Mouse (Mus musculus) kidney, adult 2 months (tissue): ENCODE results near the gene Zkscan17. TPM values are rescaled to one million over a fixed set of nuclear protein-coding genes. Genes with fewer than 3 reads are reported as not detected.

ENCODE experiments used
- DNase-seq: peaks from one replicate; pipeline ENCODE4 v3.0.0; 2021
- H3K27ac ChIP-seq: fragments of 200-500 bp; 2 replicates; pipeline ENCODE4 v1.5.1; 2012; ENCODE audit warnings: low read depth, low read length, control low read depth, inconsistent platforms; ENCODE audit not compliant: insufficient read depth
- H3K27me3 ChIP-seq: fragments of 200-500 bp; replicated peaks from 2 replicates; pipeline ENCODE4 v1.6.1; 2012; ENCODE audit warnings: mild to moderate bottlenecking, moderate library complexity, low read length, inconsistent platforms; ENCODE audit not compliant: control insufficient read depth, insufficient read depth
- H3K36me3 ChIP-seq: fragments of 200-500 bp; 2 replicates; pipeline ENCODE4 v1.6.1; 2012; ENCODE audit warnings: mild to moderate bottlenecking, moderate library complexity, low read length, inconsistent platforms; ENCODE audit not compliant: control insufficient read depth, insufficient read depth
- H3K4me1 ChIP-seq: fragments of 200-500 bp; 2 replicates; pipeline ENCODE4 v1.6.1; 2011; ENCODE audit warnings: low read length; ENCODE audit not compliant: control insufficient read depth, insufficient read depth
- H3K4me3 ChIP-seq: fragments of 200-500 bp; 2 replicates; pipeline ENCODE4 v1.5.1; 2011; ENCODE audit warnings: mild to moderate bottlenecking, low read depth, low read length, control low read depth; ENCODE audit not compliant: insufficient read depth
- CTCF ChIP-seq: fragments of 200-500 bp; conservative IDR thresholded peaks from 2 replicates; pipeline ENCODE4 v1.5.1; 2011; ENCODE audit warnings: low read depth, mild to moderate bottlenecking, control low read depth, low read length, moderate library complexity, mixed read lengths; ENCODE audit not compliant: insufficient read depth, insufficient read length
- POLR2A ChIP-seq: fragments of 200-500 bp; IDR thresholded peaks from one replicate; pipeline ENCODE4 v1.6.1; 2011; ENCODE audit warnings: low read depth, low read length, control low read depth
- WGBS: fragments of 180-500 bp; shearing (Covaris S2); methylation state at CpG from one replicate; pipeline ENCODE4 v1.1.7; 2018; 5-methylcytosine and 5-hydroxymethylcytosine counted together
- polyA plus RNA-seq: library from polyadenylated mRNA; depleted of rRNA; stranded (reverse); fragments of >200 nt; gene quantifications from 2 replicates; pipeline ENCODE4 v1.2.3, GENCODE M21; 2012

Zkscan17 gene
- polyA plus RNA-seq, 1 experiment: 12.7 TPM

- no peaks in the 10 kb centered on the region for H3K27me3 ChIP-seq
- H3K4me3 ChIP-seq: peak overlapping the region; percentile 87
- 2% methylated on average over 14 of the region's 14 CpGs for WGBS
- no peak for DNase-seq
- TF ChIP-seq POLR2A: no peak
- TF ChIP-seq CTCF: no peak
- 0 out of 2 replicates have a peak overlapping the region, but pooled peaks have one; percentile 1 for H3K27ac ChIP-seq
- no peaks in the 10 kb centered on the region; the same call in 1 of the 2 replicates for H3K4me1 ChIP-seq
- peaks cover 2% of the 10 kb centered on the region for H3K36me3 ChIP-seq
Measured at GRCm38 (mm10) chr11:59506713-59507074, 19.9 kb downstream of the Zkscan17 start.

GRCm38 (mm10) chr11:59505839-59506712 lies 20.5 kb downstream of the Zkscan17 start:
- WGBS: under 1% methylated on average over 71 of the region's 71 CpGs
- peak; percentile 44 for TF ChIP-seq POLR2A
- no peak for TF ChIP-seq CTCF
- Histone ChIP-seq H3K4me3 (peak overlapping the region; percentile 87), H3K36me3 (peaks cover 2% of the 10 kb centered on the region), H3K4me1 (no peaks in the 10 kb centered on the region; the same call in 1 of the 2 replicates), H3K27ac (peak overlapping the region; percentile 51), H3K27me3 (no peaks in the 10 kb centered on the region)
- DNase-seq: peak; percentile 93

GRCm38 (mm10) chr11:59505351-59505838 lies 21.2 kb downstream of the Zkscan17 start:
- TF ChIP-seq POLR2A (no peak), CTCF (no peak)
- no peaks in the 10 kb centered on the region for H3K27me3 ChIP-seq
- DNase-seq: peak; percentile 75
- 1% methylated on average over 21 of the region's 21 CpGs for WGBS
- H3K36me3 ChIP-seq: peaks cover 2% of the 10 kb centered on the region
- H3K27ac ChIP-seq: peak overlapping the region; percentile 51
- H3K4me3 ChIP-seq: peak overlapping the region; percentile 87
- H3K4me1 ChIP-seq: no peaks in the 10 kb centered on the region; the same call in 1 of the 2 replicates

- H3K27me3 ChIP-seq: no peaks in the 10 kb centered on the region
- no peak overlapping the region for H3K4me3 ChIP-seq
- no peak overlapping the region for H3K27ac ChIP-seq
- 95% methylated on average over 5 of the region's 5 CpGs for WGBS
- TF ChIP-seq POLR2A (no peak), CTCF (no peak)
- H3K36me3 ChIP-seq: peaks cover 4% of the 10 kb centered on the region
- no peak for DNase-seq
- H3K4me1 ChIP-seq: no peaks in the 10 kb centered on the region
Measured at GRCm38 (mm10) chr11:59501978-59502700, 24.4 kb downstream of the Zkscan17 start.

DNA sequence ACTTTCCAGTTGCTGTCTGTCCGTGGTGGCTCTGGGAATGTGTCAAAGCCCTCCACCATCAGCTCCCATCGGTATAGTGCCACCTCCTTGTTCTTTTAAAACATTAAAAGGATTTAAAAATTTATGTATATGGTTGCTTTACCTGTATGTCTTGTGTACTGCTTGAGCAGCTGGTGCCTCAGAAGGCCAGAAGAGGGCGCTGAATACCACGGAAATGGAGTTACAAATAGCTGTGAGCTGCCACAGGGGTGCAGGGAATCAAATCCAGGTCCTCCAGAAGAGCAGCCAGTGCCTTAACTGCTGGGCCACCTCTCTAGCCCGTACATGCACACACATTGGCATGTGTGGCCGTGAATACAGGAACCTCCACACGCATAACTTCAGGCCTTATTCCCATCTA lies 28.8 kb downstream of the Zkscan17 start:
- no peaks in the 10 kb centered on the region for H3K27me3 ChIP-seq
- WGBS: 93% methylated on average over 7 of the region's 7 CpGs
- H3K4me1 ChIP-seq: no peaks in the 10 kb centered on the region
- H3K36me3 ChIP-seq: peaks cover 3% of the 10 kb centered on the region
- no peak overlapping the region for H3K27ac ChIP-seq
- H3K4me3 ChIP-seq: no peak overlapping the region
- DNase-seq: no peak
- no peak for TF ChIP-seq CTCF
- TF ChIP-seq POLR2A: no peak

DNA sequence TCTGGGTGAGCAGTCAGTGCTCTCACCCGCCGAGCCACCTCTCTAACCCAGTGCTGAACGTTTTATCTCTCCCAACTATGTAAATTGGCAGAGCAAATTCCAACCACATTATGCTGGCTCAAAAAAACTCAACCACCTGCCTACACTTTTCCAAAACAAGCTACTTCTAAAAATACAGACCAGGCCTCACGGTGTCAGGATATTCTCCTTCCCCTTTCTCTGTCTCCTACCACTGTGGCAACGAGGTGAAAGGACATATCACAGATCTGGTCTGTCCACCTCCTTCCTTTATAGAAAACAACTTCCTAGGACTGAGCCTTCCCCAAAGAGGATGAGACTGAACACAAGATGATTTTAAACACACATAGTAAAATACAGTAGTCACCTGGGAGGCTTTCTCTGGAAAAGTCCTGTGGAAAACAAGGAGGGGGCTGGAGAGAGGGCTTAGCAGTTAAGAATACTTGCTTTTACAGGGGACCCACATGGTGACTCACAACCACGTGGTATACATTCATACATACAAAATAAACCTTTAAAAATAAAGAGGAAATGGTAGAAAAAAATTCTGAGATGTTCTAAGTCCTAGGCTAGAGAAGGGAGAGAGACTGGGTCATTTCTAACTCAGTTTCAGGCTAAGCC lies 29.8 kb downstream of the Zkscan17 start:
- H3K4me3 ChIP-seq: no peak overlapping the region
- no peak for TF ChIP-seq CTCF
- no peak for TF ChIP-seq POLR2A
- DNase-seq: no peak
- WGBS: 81% methylated on average over 6 of the region's 6 CpGs
- H3K27me3 ChIP-seq: no peaks in the 10 kb centered on the region
- peaks cover 3% of the 10 kb centered on the region for H3K36me3 ChIP-seq
- no peak overlapping the region for H3K27ac ChIP-seq
- H3K4me1 ChIP-seq: no peaks in the 10 kb centered on the region

GRCm38 (mm10) chr11:59486222-59486621 lies 40.3 kb downstream of the Zkscan17 start:
- Histone ChIP-seq H3K27ac (no peak overlapping the region), H3K4me1 (no peaks in the 10 kb centered on the region), H3K36me3 (peaks cover 3% of the 10 kb centered on the region; the same call in 1 of the 2 replicates), H3K4me3 (no peak overlapping the region), H3K27me3 (no peaks in the 10 kb centered on the region)
- TF ChIP-seq POLR2A: no peak
- TF ChIP-seq CTCF: no peak
- DNase-seq: no peak
- WGBS: 84% methylated on average over 8 of the region's 8 CpGs
